Mouse (Mus musculus) mouse trophoblast stem cell (cell line): ENCODE measurements around the gene Olfr974.
"Not testable (repeated sequence)": the region's sequence is repeated elsewhere in the genome, so short reads cannot be mapped to it uniquely, and the experiment has no call there.

Experiments
- in situ Hi-C, 2 experiments: fragments of 300-500 bp; cut with MseI, MboI; formaldehyde crosslinking; loops; 2 replicates in 1 of 2; 3 replicates in 1 of 2; pipeline ENCODE4 v1.15.1; 2025

Gene Olfr974

GRCm38 (mm10) chr9:39937201-39937600, at the start of gene Olfr974:
Olfr974 (plus strand) TSS chr9:39937501.
- in situ Hi-C loops: no loop called here

- in situ Hi-C loops: no loop called here
Measured at GRCm38 (mm10) chr9:39905106-39905505, 32.2 kb upstream of the Olfr974 start.

GRCm38 (mm10) chr9:39907036-39907435, 30.3 kb upstream of the Olfr974 start, which contains the start of gene Olfr229:
Olfr229 (plus strand) TSS chr9:39907336.
- in situ Hi-C loops: no loop called here

DNA sequence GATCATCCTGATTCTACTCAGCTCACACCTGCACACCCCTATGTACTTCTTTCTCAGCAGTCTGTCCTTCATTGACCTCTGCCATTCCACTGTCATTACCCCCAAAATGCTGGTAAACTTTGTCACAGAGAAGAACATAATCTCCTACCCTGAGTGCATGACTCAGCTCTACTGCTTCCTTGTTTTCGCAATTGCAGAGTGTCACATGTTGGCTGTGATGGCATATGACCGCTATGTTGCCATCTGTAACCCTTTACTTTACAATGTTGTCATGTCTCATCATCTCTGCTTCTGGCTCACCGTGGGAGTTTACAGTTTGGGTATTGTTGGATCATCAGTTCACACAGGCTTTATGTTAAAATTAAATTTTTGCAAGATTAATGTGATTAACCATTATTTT, 27.4 kb upstream of the Olfr974 start:
- in situ Hi-C loops: no loop called here

GRCm38 (mm10) chr9:39927975-39928836, 9.1 kb upstream of the Olfr974 start:
- in situ Hi-C loops: not testable (repeated sequence)

GRCm38 (mm10) chr9:39928837-39929236, 8.5 kb upstream of the Olfr974 start:
- in situ Hi-C loops: not testable (repeated sequence)

- in situ Hi-C loops: no loop called here
Measured at GRCm38 (mm10) chr9:39951946-39952345, 14.6 kb downstream of the Olfr974 start, which contains the start of gene Olfr975. Olfr975 (minus strand) TSS chr9:39952046.

DNA sequence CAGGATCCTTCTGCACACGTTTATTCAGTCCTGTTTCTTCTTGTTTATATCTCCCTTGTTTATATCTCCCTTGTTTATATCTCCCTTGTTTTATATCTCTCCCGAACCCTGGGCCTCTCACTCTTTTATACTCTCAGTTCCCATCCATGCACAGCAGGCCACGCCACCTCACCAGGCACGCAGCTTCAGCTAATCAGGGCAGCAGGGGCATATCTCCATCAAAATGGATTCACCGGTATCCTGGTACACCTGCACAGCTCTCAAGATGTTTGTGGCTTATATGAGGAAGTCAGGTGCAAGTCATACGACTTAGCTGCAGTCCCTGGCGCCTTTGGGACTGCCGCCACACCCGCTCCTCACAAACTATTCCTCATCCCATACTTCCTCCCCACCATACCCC, 23.7 kb downstream of the Olfr974 start, which contains the start of gene Olfr976:
TSS of gene Olfr976 (minus strand) at position 101 of the 400 bp plus-strand sequence.
- in situ Hi-C loops: not testable (repeated sequence)

- in situ Hi-C loops: not testable (repeated sequence)
Measured at GRCm38 (mm10) chr9:39976581-39977145, 39.4 kb downstream of the Olfr974 start.

- in situ Hi-C loops: no loop called here
Measured at GRCm38 (mm10) chr9:39991813-39992212, 54.5 kb downstream of the Olfr974 start, which contains the start of gene Olfr978. Olfr978 (plus strand) TSS chr9:39992113.
